Mouse (Mus musculus): ENCODE data around the gene Nexmif.
"Not testable (repeated sequence)": the region's sequence is repeated elsewhere in the genome, so short reads cannot be mapped to it uniquely, and the experiment has no call there.

Nexmif gene

GRCm38 (mm10) chrX:104200736-104201591 is at the start of gene Nexmif:
Gene Nexmif (minus strand): TSS chrX:104201185.
- DNase-seq (ENCODE audit: low spot score in 2 of 2), result peak; percentile 9 to 58

GRCm38 (mm10) chrX:104208701-104209100 is 7.7 kb upstream of the Nexmif start:
- DNase-seq (ENCODE audit: low spot score in 2 of 2), result no peak

- DNase-seq (ENCODE audit: low spot score in 2 of 2), result no peak
These were observed 681 bp upstream of the Nexmif start for GRCm38 (mm10) chrX:104201592-104202139.

GRCm38 (mm10) chrX:104200388-104200735 is 623 bp downstream of the Nexmif start:
- peak in 1 of 2 experiments; percentile 16 for DNase-seq (ENCODE audit: low spot score in 2 of 2)

GRCm38 (mm10) chrX:104199611-104200387 is 1.2 kb downstream of the Nexmif start:
- peak; percentile 9 to 38 for DNase-seq (ENCODE audit: low spot score in 2 of 2)

- DNase-seq (ENCODE audit: low spot score in 2 of 2), result no peak
These were observed 1.9 kb downstream of the Nexmif start for GRCm38 (mm10) chrX:104199070-104199469.

GRCm38 (mm10) chrX:104196561-104196960 is 4.4 kb downstream of the Nexmif start:
- no peak for DNase-seq (ENCODE audit: low spot score in 2 of 2)

- DNase-seq (ENCODE audit: low spot score in 2 of 2), result peak in 1 of 2 experiments; percentile 12
These were observed 21.7 kb downstream of the Nexmif start for GRCm38 (mm10) chrX:104179257-104179656.

GRCm38 (mm10) chrX:104150072-104150471 is 50.9 kb downstream of the Nexmif start:
- no peak for DNase-seq (ENCODE audit: low spot score in 2 of 2)

GRCm38 (mm10) chrX:104115266-104115665 is 85.7 kb downstream of the Nexmif start:
- not testable (repeated sequence) for DNase-seq (ENCODE audit: low spot score in 2 of 2)

GRCm38 (mm10) chrX:104114596-104114995 is 86.4 kb downstream of the Nexmif start:
- no peak for DNase-seq (ENCODE audit: low spot score in 2 of 2)

- DNase-seq (ENCODE audit: low spot score in 2 of 2), result no peak
These were observed 146.1 kb downstream of the Nexmif start for GRCm38 (mm10) chrX:104054848-104055247.

- DNase-seq (ENCODE audit: low spot score in 2 of 2), result no peak
These were observed 160.7 kb downstream of the Nexmif start for GRCm38 (mm10) chrX:104040276-104040675.

GRCm38 (mm10) chrX:104033843-104034242 is 167.1 kb downstream of the Nexmif start:
- DNase-seq (ENCODE audit: low spot score in 2 of 2), result no peak

- no peak for DNase-seq (ENCODE audit: low spot score in 2 of 2)
These were observed 168.2 kb downstream of the Nexmif start for GRCm38 (mm10) chrX:104032756-104033155.

Measured in frontal cortex, postnatal 10 days (tissue).